Mouse (Mus musculus) liver, adult 2 months (tissue): ENCODE measurements at regions not wholly inside any gene's neighbourhood (a gene's known extent, or its start where the extent isn't known, plus 50 kb on each side); places are given as distances from the start of the nearest gene placed in this dataset.

Experiments
- CTCF ChIP-seq: fragments of 200-500 bp; IDR thresholded peaks from 2 replicates; pipeline ENCODE4 v1.5.1; 2011; ENCODE audit warnings: low read depth, low read length, control low read depth
- POLR2A ChIP-seq: fragments of 200-500 bp; IDR thresholded peaks from 2 replicates; pipeline ENCODE4 v1.6.1; 2011; ENCODE audit warnings: low read length, control low read depth; ENCODE audit not compliant: insufficient read depth; ENCODE audit errors: extremely low read depth

GRCm38 (mm10) chr14:110224678-110225446, 530.1 kb downstream of the Slitrk6 start:
- TF ChIP-seq CTCF, result no peak
- no peak for TF ChIP-seq POLR2A
